Mouse (Mus musculus) brain, embryonic 14.5 days (tissue): ENCODE results near the gene Braf. TPM values are rescaled to one million over a fixed set of nuclear protein-coding genes. Genes with fewer than 3 reads are reported as not detected.
A peak's percentile ranks its signal among the peaks of the same experiment; 100 is the strongest.

Experiments used
- DNase-seq: peaks from one replicate; pipeline ENCODE4 v3.0.0-alpha.2; 2011; ENCODE audit warnings: low read depth
- CTCF ChIP-seq: fragments of 200-500 bp; IDR thresholded peaks from 2 replicates; pipeline ENCODE4 v1.5.1; 2012; ENCODE audit warnings: inconsistent platforms, mild to moderate bottlenecking, moderate library complexity, borderline replicate concordance; ENCODE audit not compliant: insufficient read depth, insufficient read length; ENCODE audit errors: extremely low read depth
- POLR2A ChIP-seq: fragments of 200-500 bp; IDR thresholded peaks from 2 replicates; pipeline ENCODE4 v1.6.1; 2012; ENCODE audit warnings: mild to moderate bottlenecking, inconsistent platforms, borderline replicate concordance; ENCODE audit not compliant: poor library complexity, insufficient read depth, insufficient read length, severe bottlenecking; ENCODE audit errors: extremely low read depth
- polyA plus RNA-seq: library from polyadenylated mRNA; depleted of rRNA; stranded (reverse); fragments of >200 nt; gene quantifications from 2 replicates; pipeline ENCODE4 v1.2.3, GENCODE M21; 2012

The Braf gene
- polyA plus RNA-seq, 1 experiment: 26.9 TPM

GRCm38 (mm10) chr6:39601828-39602227 is 123.4 kb downstream of the Braf start:
- no peak for TF ChIP-seq CTCF
- TF ChIP-seq POLR2A: no peak
- no peak for DNase-seq

GRCm38 (mm10) chr6:39600851-39601250 is 124.4 kb downstream of the Braf start:
- TF ChIP-seq CTCF: no peak
- TF ChIP-seq POLR2A: no peak
- DNase-seq: no peak

- TF ChIP-seq CTCF: no peak
- TF ChIP-seq POLR2A: peak; percentile 53; the same call in 1 of the 2 replicates
- peak; percentile 98 for DNase-seq
These were observed 132.7 kb downstream of the Braf start, which contains the start of gene Ndufb2 for GRCm38 (mm10) chr6:39592401-39593214. TSS of gene Ndufb2 (plus strand) at chr6:39592574.

- TF ChIP-seq CTCF (no peak), POLR2A (no peak)
These were observed 133.8 kb downstream of the Braf start for GRCm38 (mm10) chr6:39591481-39591880.

GRCm38 (mm10) chr6:39585517-39585916 is 139.7 kb downstream of the Braf start, which contains the start of gene Gm42420:
TSS of gene Gm42420 (plus strand) at chr6:39585753.
- no peak for DNase-seq
- TF ChIP-seq POLR2A (no peak), CTCF (no peak)

More at GRCm38 (mm10) chr6:39591481-39591880, 133.8 kb downstream of the Braf start:
- no peak for DNase-seq

- no peak for TF ChIP-seq CTCF
- no peak for TF ChIP-seq POLR2A
- DNase-seq: no peak
These were observed 144.0 kb downstream of the Braf start for GRCm38 (mm10) chr6:39581087-39581784.

- no peak for TF ChIP-seq CTCF
- TF ChIP-seq POLR2A: no peak
- DNase-seq: no peak
These were observed 144.7 kb downstream of the Braf start for GRCm38 (mm10) chr6:39580558-39580957.

- TF ChIP-seq CTCF (no peak), POLR2A (no peak)
These were observed 145.7 kb downstream of the Braf start for GRCm38 (mm10) chr6:39579552-39579951.

GRCm38 (mm10) chr6:39574951-39575350 is 150.3 kb downstream of the Braf start:
- TF ChIP-seq POLR2A: no peak
- TF ChIP-seq CTCF: no peak
- DNase-seq: no peak

More at GRCm38 (mm10) chr6:39579552-39579951, 145.7 kb downstream of the Braf start:
- no peak for DNase-seq

- no peak for TF ChIP-seq CTCF
- no peak for TF ChIP-seq POLR2A
- DNase-seq: no peak
These were observed 150.8 kb downstream of the Braf start for GRCm38 (mm10) chr6:39574555-39574869.

- peak; percentile 95 for DNase-seq
- TF ChIP-seq CTCF (peak; percentile 48; the same call in 1 of the 2 replicates), POLR2A (peak; percentile 80)
These were observed 151.3 kb downstream of the Braf start, which contains the start of gene Adck2 for GRCm38 (mm10) chr6:39573791-39574554. TSS of gene Adck2 (plus strand) at chr6:39573873.
